Mouse (Mus musculus): ENCODE results near the gene Gng10.

The Gng10 gene

GRCm38 (mm10) chr4:59034918-59035785, at the start of gene Gng10:
Gene Gng10, plus strand, starts transcription at chr4:59035088.
- DNase-seq = peak; percentile 82

DNA sequence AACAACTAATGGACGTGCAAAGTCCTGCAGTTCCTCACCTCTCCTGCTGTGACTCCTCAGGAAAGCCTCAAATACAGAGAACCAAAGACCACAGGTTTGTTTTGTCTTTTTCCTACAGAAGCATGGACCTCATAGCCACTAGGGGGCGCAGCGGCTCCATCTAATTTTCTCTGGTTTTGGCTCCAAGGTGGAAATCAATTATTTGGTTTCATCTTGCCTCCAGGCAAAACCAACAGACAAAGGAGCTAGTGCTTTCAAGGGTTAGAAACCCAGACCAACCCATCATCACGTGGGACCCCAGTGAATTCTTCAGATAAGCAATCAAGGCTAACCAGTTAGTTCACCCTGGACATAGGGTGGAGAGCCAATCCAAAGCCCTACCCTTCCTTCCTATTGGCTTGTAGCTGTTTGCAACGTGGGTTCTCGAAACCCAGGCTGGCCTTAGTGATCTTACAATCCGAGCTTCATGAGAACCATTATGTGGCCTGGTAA, 49.7 kb upstream of the Gng10 start:
- peak; percentile 88 for DNase-seq

- DNase-seq = peak; percentile 90
These were observed 48.2 kb upstream of the Gng10 start, which contains the start of gene Ptgr1 for GRCm38 (mm10) chr4:58986540-58987190. Gene Ptgr1, minus strand, starts transcription at chr4:58987119.

DNA sequence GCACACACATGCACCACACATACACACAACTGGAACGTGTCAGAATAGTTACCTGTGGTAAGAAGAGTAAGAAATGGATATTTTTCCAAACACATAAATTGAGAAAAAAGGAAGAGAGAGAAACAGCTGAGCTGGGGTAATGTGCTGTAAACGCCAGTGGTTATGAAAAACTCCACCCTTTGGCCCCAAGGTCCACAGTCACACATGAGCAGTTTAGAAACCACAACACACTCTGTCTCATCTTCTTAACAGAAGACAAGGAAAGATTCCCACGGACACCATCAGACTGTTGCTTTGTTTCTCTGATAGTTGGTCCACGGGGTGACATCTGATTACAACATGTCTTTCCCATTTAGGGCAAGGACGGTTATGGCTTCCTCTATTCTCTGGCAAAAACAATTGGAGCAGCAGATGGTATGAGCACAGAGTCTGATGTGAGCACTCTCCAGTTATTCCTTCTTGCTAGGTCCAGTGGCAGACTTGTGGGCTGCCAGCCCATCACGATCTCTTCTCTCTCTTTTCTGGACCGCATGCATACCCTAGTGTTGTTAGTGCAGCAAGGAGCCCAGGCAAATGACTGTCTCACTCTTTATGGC, 45.5 kb upstream of the Gng10 start:
- DNase-seq = no peak

DNA sequence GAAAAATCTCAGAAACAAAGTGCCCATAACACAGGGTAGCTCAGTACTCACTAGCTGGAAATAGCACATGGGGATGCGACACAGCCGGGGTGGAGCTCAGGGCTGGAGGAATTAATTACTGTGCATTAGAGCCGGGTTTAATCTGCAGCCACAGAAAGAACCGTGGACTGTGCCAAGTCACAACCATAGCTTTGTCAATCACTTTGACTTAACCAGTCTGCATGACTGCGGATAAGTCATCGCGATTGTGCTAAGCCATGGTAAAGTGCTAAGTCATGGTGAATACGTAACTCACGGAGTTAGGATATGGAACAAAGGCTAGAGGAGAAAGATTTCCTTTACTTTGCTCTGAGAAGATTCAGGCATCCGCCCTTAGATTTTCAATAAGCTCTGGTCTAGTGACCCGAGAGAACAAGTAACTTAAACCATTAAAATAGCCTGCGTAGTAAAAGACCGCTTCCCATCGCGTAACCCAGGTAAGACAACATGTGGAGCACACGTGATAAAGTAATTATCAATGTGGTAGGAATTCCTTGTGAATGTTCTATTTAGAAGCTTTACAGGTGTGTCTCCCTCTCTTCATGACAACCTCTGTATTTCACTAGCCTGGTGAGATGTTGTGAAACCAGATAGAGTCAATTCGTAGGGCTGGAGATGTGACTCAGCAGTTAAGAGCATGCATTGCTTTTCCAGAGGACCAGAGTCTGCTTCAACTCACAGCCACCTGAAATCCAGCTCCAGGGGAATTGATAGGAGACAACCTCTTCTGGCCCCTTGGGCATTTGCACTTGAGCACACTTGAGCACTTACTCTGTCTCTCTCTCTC, 44.1 kb upstream of the Gng10 start:
- no peak for DNase-seq

DNA sequence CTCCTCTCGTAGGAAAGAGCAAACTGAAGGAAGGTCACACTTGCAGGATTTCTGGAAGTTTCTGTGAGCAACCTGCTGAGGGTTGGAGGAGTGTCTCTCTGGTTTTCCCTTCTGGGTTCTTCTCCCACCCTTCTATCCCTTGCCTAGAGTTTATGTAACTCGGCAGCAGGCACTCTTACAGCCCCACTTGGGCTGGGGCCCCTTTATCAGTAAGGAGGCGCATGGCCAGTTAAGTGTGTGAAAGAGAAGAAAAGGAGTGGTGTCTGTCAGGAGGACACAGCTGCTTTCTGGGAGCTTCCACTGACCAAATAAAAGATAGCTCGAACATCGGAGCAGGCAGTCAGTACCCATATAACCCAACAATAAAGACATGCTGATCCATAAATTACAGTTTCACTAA, 42.7 kb upstream of the Gng10 start:
- no peak for DNase-seq

DNA sequence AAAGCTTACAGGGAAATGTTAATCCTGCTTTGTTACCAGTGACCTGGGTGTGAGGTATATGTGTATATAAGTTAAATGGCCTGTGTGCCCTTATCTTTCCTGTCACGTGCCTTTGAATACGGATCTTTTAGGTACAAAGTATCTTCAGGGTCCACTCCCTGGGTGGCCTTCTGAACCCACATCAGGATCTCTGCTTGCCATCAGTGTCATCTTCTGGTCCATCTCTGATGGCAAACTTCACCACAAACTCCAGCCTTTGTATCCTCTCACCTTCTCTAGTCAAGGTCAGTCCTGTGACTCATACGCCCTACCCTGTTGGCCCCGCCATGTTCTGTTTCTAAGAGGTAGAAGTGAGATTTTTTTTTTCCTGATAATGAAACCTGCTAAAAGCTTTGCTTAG, 40.1 kb upstream of the Gng10 start, which contains the start of gene Dnajc25:
Dnajc25 (plus strand) TSS at position 301 of the 400 bp plus-strand sequence.
- DNase-seq = no peak

GRCm38 (mm10) chr4:58995251-58995693, 39.6 kb upstream of the Gng10 start:
- DNase-seq = no peak

DNA sequence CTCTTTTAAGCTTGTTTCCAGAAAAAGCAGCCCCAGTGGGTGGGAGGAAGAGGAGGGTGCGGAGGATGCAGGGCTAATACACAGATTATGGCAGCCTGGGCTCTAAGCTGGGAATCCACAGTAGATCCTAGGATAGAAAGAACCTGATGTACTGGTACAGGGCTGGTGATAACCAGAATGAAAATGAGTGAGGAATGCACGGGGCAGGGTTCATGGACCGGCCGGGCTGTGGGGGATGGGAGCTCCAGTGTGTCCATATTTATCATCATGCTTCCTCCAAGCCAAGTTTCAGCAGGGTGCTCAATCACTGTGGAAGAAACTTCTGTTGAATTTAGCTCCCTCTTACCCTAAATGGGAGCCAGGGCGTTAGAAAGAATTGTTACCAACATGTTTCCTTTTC, 37.8 kb upstream of the Gng10 start:
- peak; percentile 63 for DNase-seq

GRCm38 (mm10) chr4:58998688-58999087, 36.2 kb upstream of the Gng10 start:
- DNase-seq = no peak

GRCm38 (mm10) chr4:58999686-59000085, 35.2 kb upstream of the Gng10 start:
- DNase-seq = peak; percentile 87

- peak; percentile 35 for DNase-seq
These were observed 34.3 kb upstream of the Gng10 start for GRCm38 (mm10) chr4:59000614-59001013.

DNA sequence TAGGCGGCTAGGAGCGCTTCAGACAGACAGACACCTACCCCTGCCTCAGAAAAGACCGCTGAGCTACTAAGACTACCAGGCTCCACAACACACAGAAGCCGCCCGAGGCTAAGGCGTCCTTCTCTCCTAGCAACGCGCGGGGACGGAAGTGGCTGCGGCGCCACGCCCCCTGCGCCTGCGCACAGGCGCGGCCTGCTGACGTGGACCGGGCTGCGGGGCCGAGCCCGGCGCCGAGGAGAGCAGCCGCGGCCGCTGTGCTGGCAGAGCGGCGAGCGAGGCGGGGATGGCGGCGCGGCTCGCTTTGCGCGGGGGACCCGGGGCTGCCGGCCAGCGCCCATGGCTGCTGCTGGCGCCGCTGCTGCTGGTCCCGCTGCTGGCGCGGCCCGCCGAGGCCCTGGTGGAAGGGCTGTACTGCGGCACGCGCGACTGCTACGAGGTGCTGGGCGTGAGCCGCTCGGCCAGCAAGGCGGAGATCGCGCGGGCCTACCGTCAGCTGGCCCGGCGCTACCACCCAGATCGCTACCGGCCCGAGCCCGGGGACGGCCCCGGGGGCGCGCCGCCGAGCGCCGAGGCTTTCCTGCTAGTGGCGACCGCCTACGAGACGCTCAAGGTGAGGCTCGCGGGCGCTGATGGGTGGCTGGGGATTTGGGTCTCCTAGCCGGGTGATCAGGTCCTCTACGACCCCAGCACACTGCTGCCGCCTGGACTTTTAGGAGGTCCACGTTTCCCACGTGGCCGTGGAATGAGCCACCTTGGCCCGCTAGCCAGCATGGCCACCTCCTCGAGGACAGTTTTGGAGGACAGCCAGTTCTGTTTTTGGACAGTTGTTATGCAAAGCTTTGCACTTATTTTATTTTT, 31.7 kb upstream of the Gng10 start, which contains the start of gene Gm20503:
Gm20503 (plus strand) TSS at position 263 of the 858 bp plus-strand sequence.
- DNase-seq = peak; percentile 96

- DNase-seq = no peak
These were observed 31.1 kb upstream of the Gng10 start for GRCm38 (mm10) chr4:59003806-59004200.

- DNase-seq = no peak
These were observed 28.7 kb upstream of the Gng10 start for GRCm38 (mm10) chr4:59006211-59006610.

DNA sequence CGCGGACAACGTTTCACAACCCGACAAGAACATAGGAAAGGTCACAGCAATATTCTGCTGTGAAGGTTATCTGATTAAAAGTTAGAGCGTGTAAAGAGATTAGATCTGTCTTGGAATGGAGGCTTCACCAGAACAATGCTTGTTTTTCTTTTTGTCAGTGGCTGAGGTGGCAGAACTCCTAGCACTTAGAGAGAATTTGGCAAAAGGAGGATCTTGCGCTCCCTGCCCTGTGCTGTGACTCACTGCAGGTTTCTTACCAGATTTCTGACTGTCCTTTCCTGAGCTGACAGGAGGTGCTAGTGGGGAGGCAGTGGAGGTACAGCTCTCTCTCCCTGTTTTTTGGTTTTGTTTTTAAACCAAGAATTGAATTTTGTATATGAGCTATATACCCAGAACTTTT, 27.9 kb upstream of the Gng10 start:
- no peak for DNase-seq

DNA sequence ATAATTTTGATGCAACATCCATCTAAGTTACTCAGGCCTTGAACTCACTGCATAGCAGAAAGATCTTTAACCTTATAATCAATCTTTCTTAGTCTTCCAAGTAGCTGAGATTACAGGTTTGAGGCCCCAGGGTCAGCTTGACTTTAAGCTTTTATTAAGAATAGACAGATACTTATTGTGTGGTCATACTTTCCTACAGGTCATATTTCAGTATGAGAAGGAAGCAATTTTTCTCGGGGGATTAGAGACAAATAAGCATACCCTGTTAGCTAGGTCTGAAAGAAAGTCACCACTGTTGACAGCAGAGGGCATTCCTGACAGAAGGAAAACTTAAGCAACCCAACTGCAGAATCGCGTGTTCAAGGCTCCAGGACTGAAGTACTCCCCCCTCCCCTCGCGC, 26.9 kb upstream of the Gng10 start:
- no peak for DNase-seq

GRCm38 (mm10) chr4:59009186-59009585, 25.7 kb upstream of the Gng10 start:
- DNase-seq = no peak

DNA sequence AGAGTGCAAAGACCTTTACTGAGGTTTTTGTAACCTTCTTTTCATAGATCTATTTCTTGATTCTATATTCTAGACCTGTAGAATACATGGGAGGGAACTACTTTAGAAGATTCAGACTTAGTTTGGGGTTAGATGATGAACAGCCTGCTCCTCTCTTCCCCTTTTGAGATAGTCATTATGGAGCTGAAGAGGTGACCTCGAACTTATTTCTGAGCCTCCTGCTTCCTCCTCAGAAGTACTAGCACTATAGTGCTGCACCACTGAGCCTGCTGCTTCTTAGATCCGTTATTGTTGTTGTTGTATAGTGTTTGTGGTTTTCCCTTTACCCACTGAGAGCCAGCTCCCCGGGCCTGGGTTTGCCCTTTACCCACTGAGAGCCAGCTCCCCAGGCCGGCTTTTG, 25.2 kb upstream of the Gng10 start:
- no peak for DNase-seq

DNA sequence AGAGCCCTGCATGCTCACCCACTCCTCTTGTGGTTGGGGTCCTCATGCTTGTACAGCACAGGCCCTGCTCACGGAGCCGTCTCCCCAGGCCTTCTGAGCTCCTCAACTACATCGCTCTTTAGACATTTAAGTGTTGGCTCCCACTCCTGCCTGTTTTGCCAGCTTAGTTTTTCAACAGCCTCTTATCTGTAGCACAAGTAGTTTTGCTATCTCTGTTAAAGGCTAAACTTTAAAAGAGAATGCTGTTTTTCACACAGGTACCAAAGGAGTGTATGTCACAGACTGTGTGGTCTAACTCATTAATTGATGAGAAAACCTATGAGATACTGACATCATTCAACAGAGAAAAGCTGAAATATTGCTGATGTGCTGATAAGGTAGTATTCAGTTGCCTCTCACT, 23.4 kb upstream of the Gng10 start:
- no peak for DNase-seq

- no peak for DNase-seq
These were observed 19.7 kb upstream of the Gng10 start for GRCm38 (mm10) chr4:59015181-59015580.
